Mouse (Mus musculus) megakaryocyte, embryonic 14.5 days (primary cell): Measurements from ENCODE around the gene Rnf111. TPM values are rescaled to one million over a fixed set of nuclear protein-coding genes. Genes with fewer than 3 reads are reported as not detected.
"Not testable (repeated sequence)": the region's sequence is repeated elsewhere in the genome, so short reads cannot be mapped to it uniquely, and the experiment has no call there.

ENCODE experiments used
- H3K27me3 ChIP-seq: replicated peaks from 2 replicates; pipeline ENCODE3; 2012; ENCODE audit warnings: inconsistent platforms
- H3K36me3 ChIP-seq: replicated peaks from 2 replicates; pipeline ENCODE3; 2012; ENCODE audit warnings: low read length, inconsistent platforms, mixed read lengths
- H3K4me1 ChIP-seq: 2 replicates; pipeline ENCODE4 v1.6.1; 2012; ENCODE audit warnings: inconsistent platforms
- H3K4me3 ChIP-seq: replicated peaks from 2 replicates; pipeline ENCODE3; 2012; ENCODE audit warnings: moderate library complexity, mild to moderate bottlenecking, inconsistent platforms
- H3K9me3 ChIP-seq: 2 replicates; pipeline ENCODE4 v1.6.1; 2012; ENCODE audit warnings: inconsistent platforms
- FLI1 ChIP-seq: IDR thresholded peaks from 2 replicates; pipeline ENCODE4 v1.6.1; 2012; ENCODE audit warnings: low read length, inconsistent platforms, mixed read lengths
- GATA1 ChIP-seq: IDR thresholded peaks from 3 replicates; pipeline ENCODE4 v1.6.1; 2012; ENCODE audit warnings: mixed read lengths, low read length, inconsistent platforms, borderline replicate concordance
- polyA plus RNA-seq: library from polyadenylated mRNA; stranded (reverse); fragments of >175 nt; gene quantifications from 2 replicates; pipeline ENCODE4 v1.2.3, GENCODE M21; 2012; ENCODE audit warnings: low replicate concordance; ENCODE audit not compliant: insufficient read depth

The Rnf111 gene
- polyA plus RNA-seq, 1 experiment: 1.2 TPM

- Histone ChIP-seq H3K36me3 (peaks cover 62% of the 10 kb centered on the region), H3K4me1 (peaks cover 24% of the 10 kb centered on the region), H3K4me3 (no peak overlapping the region)
These were observed 30.1 kb downstream of the Rnf111 start for GRCm38 (mm10) chr9:70473400-70473799.

GRCm38 (mm10) chr9:70463091-70463490 is 40.4 kb downstream of the Rnf111 start:
- H3K4me1 ChIP-seq, H3K4me3 ChIP-seq, H3K9me3 ChIP-seq, H3K27me3 ChIP-seq: not testable (repeated sequence)
- peaks cover 42% of the 10 kb centered on the region for H3K36me3 ChIP-seq

More at GRCm38 (mm10) chr9:70473400-70473799, 30.1 kb downstream of the Rnf111 start:
- no peak for TF ChIP-seq FLI1
- no peak for TF ChIP-seq GATA1
- Histone ChIP-seq H3K27me3 (no peaks in the 10 kb centered on the region), H3K9me3 (no peaks in the 10 kb centered on the region)

GRCm38 (mm10) chr9:70452371-70452770 is 51.2 kb downstream of the Rnf111 start:
- Histone ChIP-seq H3K4me1 (peaks cover 5% of the 10 kb centered on the region), H3K36me3 (peaks cover 94% of the 10 kb centered on the region), H3K4me3 (no peak overlapping the region), H3K27me3 (no peaks in the 10 kb centered on the region), H3K9me3 (no peaks in the 10 kb centered on the region)
- TF ChIP-seq FLI1 (no peak), GATA1 (no peak)

- H3K4me3 ChIP-seq: no peak overlapping the region
- peaks cover 88% of the 10 kb centered on the region for H3K36me3 ChIP-seq
- H3K4me1 ChIP-seq: peaks cover 5% of the 10 kb centered on the region
- no peaks in the 10 kb centered on the region for H3K9me3 ChIP-seq
- TF ChIP-seq FLI1 (no peak), GATA1 (no peak)
- no peaks in the 10 kb centered on the region for H3K27me3 ChIP-seq
These were observed 54.5 kb downstream of the Rnf111 start for GRCm38 (mm10) chr9:70449072-70449471.

GRCm38 (mm10) chr9:70439959-70440358 is 63.6 kb downstream of the Rnf111 start:
- H3K36me3 ChIP-seq: peaks cover 86% of the 10 kb centered on the region

DNA sequence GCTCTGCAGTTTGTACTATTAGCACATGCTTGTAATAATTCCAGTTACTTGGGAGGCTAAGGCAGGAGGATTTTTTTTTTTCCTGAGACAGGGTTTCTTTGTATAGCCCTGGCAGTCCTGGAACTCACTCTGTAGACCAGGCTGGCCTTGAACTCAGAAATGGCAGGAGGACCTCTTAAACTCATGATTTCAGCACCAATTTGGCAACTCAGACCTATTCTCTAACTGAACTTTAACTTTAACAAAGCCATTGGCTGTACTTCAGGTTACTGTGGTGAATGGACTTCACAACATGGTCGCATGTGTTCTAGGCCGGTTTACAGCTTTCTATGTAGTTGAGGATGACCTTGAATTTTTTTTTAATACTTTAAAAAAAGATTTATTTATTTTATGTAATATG is 80.9 kb downstream of the Rnf111 start:
- Histone ChIP-seq H3K27me3 (no peaks in the 10 kb centered on the region), H3K9me3 (no peaks in the 10 kb centered on the region), H3K36me3 (peaks cover 57% of the 10 kb centered on the region), H3K4me1 (peaks cover 22% of the 10 kb centered on the region), H3K4me3 (no peak overlapping the region)
- no peak for TF ChIP-seq GATA1
- TF ChIP-seq FLI1: no peak

More at GRCm38 (mm10) chr9:70439959-70440358, 63.6 kb downstream of the Rnf111 start:
- no peaks in the 10 kb centered on the region for H3K9me3 ChIP-seq
- H3K4me3 ChIP-seq: no peak overlapping the region
- H3K27me3 ChIP-seq: no peaks in the 10 kb centered on the region
- no peak for TF ChIP-seq FLI1
- no peak for TF ChIP-seq GATA1
- no peaks in the 10 kb centered on the region for H3K4me1 ChIP-seq

GRCm38 (mm10) chr9:70421257-70422056 is 82.1 kb downstream of the Rnf111 start, which contains the start of gene Ccnb2:
Gene Ccnb2 (minus strand): TSS chr9:70421547.
- Histone ChIP-seq H3K36me3 (peaks cover 55% of the 10 kb centered on the region), H3K9me3 (no peaks in the 10 kb centered on the region), H3K27me3 (no peaks in the 10 kb centered on the region), H3K4me1 (peaks cover 22% of the 10 kb centered on the region), H3K4me3 (peak within 1 kb of the TSS; percentile 98)
- TF ChIP-seq FLI1 (no peak), GATA1 (no peak)

DNA sequence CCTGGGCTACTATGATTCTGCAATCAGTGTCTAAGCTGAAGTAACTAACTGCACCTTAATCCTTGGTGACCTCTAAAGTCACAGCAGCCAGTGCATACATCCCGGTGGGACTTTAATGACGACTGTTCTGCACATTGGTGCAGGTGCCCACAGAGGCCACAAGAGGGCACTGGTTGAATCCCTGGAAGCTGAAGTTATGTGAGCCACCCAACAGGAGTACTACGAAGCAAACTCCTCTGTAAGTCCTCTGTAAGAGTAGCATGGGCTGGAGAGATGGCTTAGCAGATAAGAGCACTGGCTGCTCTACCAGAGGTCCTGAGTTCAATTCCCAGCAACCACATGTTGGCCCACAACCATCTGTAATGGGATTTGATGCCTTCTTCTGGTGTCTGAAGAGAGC is 87.1 kb downstream of the Rnf111 start:
- TF ChIP-seq FLI1 (no peak), GATA1 (no peak)
- Histone ChIP-seq H3K36me3 (peaks cover 75% of the 10 kb centered on the region), H3K27me3 (no peaks in the 10 kb centered on the region)

GRCm38 (mm10) chr9:70413038-70413437 is 90.5 kb downstream of the Rnf111 start:
- peaks cover 96% of the 10 kb centered on the region for H3K36me3 ChIP-seq
- no peaks in the 10 kb centered on the region for H3K9me3 ChIP-seq
- H3K4me3 ChIP-seq: no peak overlapping the region
- H3K27me3 ChIP-seq: no peaks in the 10 kb centered on the region
- TF ChIP-seq GATA1 (no peak), FLI1 (no peak)
- H3K4me1 ChIP-seq: no peaks in the 10 kb centered on the region; the same call in 1 of the 2 replicates

More for the DNA sequence above, 87.1 kb downstream of the Rnf111 start:
- Histone ChIP-seq H3K9me3 (no peaks in the 10 kb centered on the region), H3K4me3 (no peak overlapping the region), H3K4me1 (peaks cover 14% of the 10 kb centered on the region)

- no peak overlapping the region for H3K4me3 ChIP-seq
- TF ChIP-seq FLI1: no peak
- H3K27me3 ChIP-seq: no peaks in the 10 kb centered on the region
- no peaks in the 10 kb centered on the region for H3K9me3 ChIP-seq
- H3K4me1 ChIP-seq: no peaks in the 10 kb centered on the region; the same call in 1 of the 2 replicates
- H3K36me3 ChIP-seq: peaks cover 97% of the 10 kb centered on the region
These were observed 92.9 kb downstream of the Rnf111 start for GRCm38 (mm10) chr9:70410668-70411067.

GRCm38 (mm10) chr9:70409743-70410142 is 93.8 kb downstream of the Rnf111 start:
- H3K4me1 ChIP-seq: no peaks in the 10 kb centered on the region; the same call in 1 of the 2 replicates
- TF ChIP-seq GATA1 (no peak), FLI1 (no peak)
- H3K4me3 ChIP-seq: no peak overlapping the region
- peaks cover 88% of the 10 kb centered on the region for H3K36me3 ChIP-seq
- no peaks in the 10 kb centered on the region for H3K27me3 ChIP-seq
- no peaks in the 10 kb centered on the region for H3K9me3 ChIP-seq
